Mouse (Mus musculus) ES-CJ7 (cell line): ENCODE measurements at regions not wholly inside any gene's neighbourhood (a gene's known extent, or its start where the extent isn't known, plus 50 kb on each side); places are given as distances from the start of the nearest gene placed in this dataset.

Source experiments
- DNase-seq: peaks from one replicate; pipeline ENCODE4 v3.0.0; 2011; ENCODE audit warnings: low read depth, low spot score

- no peak for DNase-seq
Measured at GRCm38 (mm10) chr2:10998798-10999197, 173.1 kb upstream of the Prkcq start.

- no peak for DNase-seq
Measured at GRCm38 (mm10) chr2:10999217-10999618, 172.7 kb upstream of the Prkcq start.

GRCm38 (mm10) chr2:11005806-11006205 lies 166.1 kb upstream of the Prkcq start:
- DNase-seq, result no peak

GRCm38 (mm10) chr2:11011041-11011962 lies 160.6 kb upstream of the Prkcq start:
- DNase-seq, result no peak

GRCm38 (mm10) chr2:11012312-11012860 lies 159.5 kb upstream of the Prkcq start:
- DNase-seq, result no peak

- no peak for DNase-seq
Measured at GRCm38 (mm10) chr2:11013154-11013553, 158.8 kb upstream of the Prkcq start.

GRCm38 (mm10) chr2:11016446-11016845 lies 155.5 kb upstream of the Prkcq start:
- no peak for DNase-seq

- no peak for DNase-seq
Measured at GRCm38 (mm10) chr2:11032891-11033290, 139.0 kb upstream of the Prkcq start.

- DNase-seq, result no peak
Measured at GRCm38 (mm10) chr2:11034178-11034577, 137.7 kb upstream of the Prkcq start.

GRCm38 (mm10) chr2:11037343-11037742 lies 134.6 kb upstream of the Prkcq start:
- no peak for DNase-seq

- DNase-seq, result peak; percentile 40
Measured at GRCm38 (mm10) chr2:11038440-11038839, 133.5 kb upstream of the Prkcq start.

- DNase-seq, result no peak
Measured at GRCm38 (mm10) chr2:11040005-11040404, 131.9 kb upstream of the Prkcq start.

GRCm38 (mm10) chr2:11044727-11045274 lies 127.1 kb upstream of the Prkcq start:
- DNase-seq, result peak; percentile 12

GRCm38 (mm10) chr2:11051621-11052020 lies 120.3 kb upstream of the Prkcq start:
- DNase-seq, result no peak

GRCm38 (mm10) chr2:11059731-11060425 lies 112.0 kb upstream of the Prkcq start:
- peak; percentile 50 for DNase-seq

GRCm38 (mm10) chr2:11067384-11067783 lies 104.5 kb upstream of the Prkcq start:
- no peak for DNase-seq

- no peak for DNase-seq
Measured at GRCm38 (mm10) chr2:11083536-11083935, 88.4 kb upstream of the Prkcq start.

- DNase-seq, result peak; percentile 59
Measured at GRCm38 (mm10) chr2:11086996-11087395, 84.9 kb upstream of the Prkcq start.

GRCm38 (mm10) chr2:11099834-11100622 lies 71.9 kb upstream of the Prkcq start:
- peak; percentile 17 for DNase-seq

GRCm38 (mm10) chr2:11113191-11113590 lies 58.7 kb upstream of the Prkcq start:
- peak; percentile 66 for DNase-seq

- DNase-seq, result no peak
Measured at GRCm38 (mm10) chr2:11118625-11119024, 53.3 kb upstream of the Prkcq start.
